Mouse (Mus musculus) ES-E14 (cell line): ENCODE data around the gene Kctd17.

Experiments used
- CHD2 ChIP-seq: IDR thresholded peaks from 2 replicates; pipeline ENCODE4 v1.6.1; 2014; ENCODE audit warnings: mild to moderate bottlenecking, low read depth, low read length, inconsistent platforms
- HCFC1 ChIP-seq: IDR thresholded peaks from 2 replicates; pipeline ENCODE4 v1.6.1; 2012; ENCODE audit warnings: low read length, inconsistent platforms, borderline replicate concordance; ENCODE audit not compliant: insufficient read depth
- MAFK ChIP-seq: IDR thresholded peaks from 2 replicates; pipeline ENCODE4 v1.6.1; 2014; ENCODE audit warnings: mild to moderate bottlenecking, low read depth, low read length, inconsistent platforms; ENCODE audit not compliant: insufficient read depth
- ZC3H11A ChIP-seq: IDR thresholded peaks from 2 replicates; pipeline ENCODE4 v1.6.1; 2012; ENCODE audit warnings: low read depth, mild to moderate bottlenecking, inconsistent platforms, low read length, borderline replicate concordance
- ZNF384 ChIP-seq: IDR thresholded peaks from 2 replicates; pipeline ENCODE4 v1.6.1; 2012; ENCODE audit warnings: low read depth, low read length, inconsistent platforms

DNA sequence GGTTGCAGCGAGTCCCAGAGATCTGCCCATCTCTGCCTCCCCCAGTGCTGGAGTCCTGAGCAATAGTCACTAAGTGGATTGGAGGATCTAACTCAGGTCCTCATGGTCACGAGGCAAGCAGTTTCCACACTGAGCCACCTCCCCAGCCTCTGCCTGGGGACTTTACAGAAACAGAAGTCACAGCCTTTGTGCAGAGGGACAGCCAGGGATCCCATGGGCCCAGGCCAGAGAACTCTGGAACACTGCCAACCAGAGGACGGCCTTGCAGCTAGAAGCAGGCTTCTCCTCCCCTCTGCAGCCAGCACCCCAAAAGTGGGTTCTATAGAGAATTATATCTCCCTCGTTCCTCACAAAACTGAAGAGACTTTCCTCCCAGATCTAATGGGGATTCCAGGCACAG, 26.4 kb upstream of the Kctd17 start:
- no peak for TF ChIP-seq HCFC1
- no peak for TF ChIP-seq CHD2
- TF ChIP-seq MAFK, result no peak
- TF ChIP-seq ZNF384, result no peak
- TF ChIP-seq ZC3H11A, result no peak
